23 mouse cellular contexts compared by ENCODE assay signal in genomic region chr9:22686765-22687472, GRCm38 (mm10).
A peak's percentile ranks its signal among the peaks of the same experiment; 100 is the strongest.
DNase-seq lines count a peak whose midpoint lies in the region; ATAC-seq lines count a peak whose summit lies in the region.
"Had no signal": no experiment of that assay in that cellular context is flagged by ENCODE, and none has a peak within 500 bp of the region (broad histone marks: within the 10 kb centered on the region; RNA-seq: fewer than 3 reads in every experiment).

No protein-coding gene starts in this region.

- H3K27me3 ChIP-seq in lung, embryonic 16.5 days (ENCODE audit: control insufficient read depth, insufficient read depth, low read depth, low read length), result no peaks in the 10 kb centered on the region
- no peaks in the 10 kb centered on the region for H3K27me3 ChIP-seq in embryonic facial prominence, embryonic 15.5 days
- H3K27me3 ChIP-seq: forebrain, embryonic 12.5 days; hindbrain, embryonic 15.5 days; limb, embryonic 13.5 days; liver, embryonic 15.5 days; neural tube, embryonic 15.5 days; stomach, embryonic 15.5 days had no signal

- peak; percentile 75 for ATAC-seq in lung, embryonic 16.5 days (ENCODE audit: low read depth)
- ATAC-seq in embryonic facial prominence, embryonic 15.5 days (ENCODE audit: insufficient number of reproducible peaks, low FRiP score, low TSS enrichment, low read depth), result no peak
- ATAC-seq in megakaryocyte progenitor cell, adult 5-6 weeks (replicated peaks; ENCODE audit: poor library complexity), result peak; percentile 89

- H3K4me2 ChIP-seq in lung, embryonic 16.5 days (ENCODE audit: low read depth, low read length), result peak overlapping the region; percentile 16; the same call in 1 of the 2 replicates
- H3K4me2 ChIP-seq in embryonic facial prominence, embryonic 15.5 days (replicated peaks), result no peak overlapping the region
- H3K4me2 ChIP-seq: forebrain, embryonic 12.5 days; hindbrain, embryonic 15.5 days; limb, embryonic 13.5 days; liver, embryonic 15.5 days; midbrain, embryonic 11.5 days; neural tube, embryonic 15.5 days; stomach, embryonic 15.5 days had no signal

- no peaks in the 10 kb centered on the region for H3K9me3 ChIP-seq in lung, embryonic 16.5 days (ENCODE audit: control insufficient read depth, low read length)
- no peaks in the 10 kb centered on the region for H3K9me3 ChIP-seq in embryonic facial prominence, embryonic 15.5 days (replicated peaks)
- H3K9me3 ChIP-seq: forebrain, embryonic 12.5 days; heart, embryonic 10.5 days; hindbrain, embryonic 15.5 days; limb, embryonic 13.5 days; liver, embryonic 15.5 days; neural tube, embryonic 15.5 days; stomach, embryonic 15.5 days had no signal

- H3K4me3 ChIP-seq in lung, embryonic 16.5 days (ENCODE audit: low read length), result no peak overlapping the region
- H3K4me3 ChIP-seq in embryonic facial prominence, embryonic 15.5 days (replicated peaks), result no peak overlapping the region
- H3K4me3 ChIP-seq: forebrain, embryonic 12.5 days; heart, embryonic 10.5 days; hindbrain, embryonic 15.5 days; limb, embryonic 13.5 days; liver, embryonic 15.5 days; neural tube, embryonic 15.5 days; stomach, embryonic 15.5 days had no signal

- no peak overlapping the region for H3K9ac ChIP-seq in lung, embryonic 16.5 days (ENCODE audit: low read length)
- H3K9ac ChIP-seq in embryonic facial prominence, embryonic 15.5 days, result no peak overlapping the region
- H3K9ac ChIP-seq: forebrain, embryonic 12.5 days; hindbrain, embryonic 15.5 days; limb, embryonic 13.5 days; liver, embryonic 15.5 days; neural tube, embryonic 15.5 days; stomach, embryonic 15.5 days had no signal

- no peaks in the 10 kb centered on the region for H3K36me3 ChIP-seq in lung, embryonic 16.5 days (ENCODE audit: control insufficient read depth, insufficient read depth, low read length)
- H3K36me3 ChIP-seq in embryonic facial prominence, embryonic 15.5 days, result no peaks in the 10 kb centered on the region
- H3K36me3 ChIP-seq: forebrain, embryonic 12.5 days; heart, embryonic 10.5 days; hindbrain, embryonic 15.5 days; limb, embryonic 13.5 days; liver, embryonic 15.5 days; neural tube, embryonic 15.5 days; stomach, embryonic 15.5 days had no signal

- WGBS in lung, embryonic 16.5 days, result 58% methylated on average over 6 of the region's 6 CpGs
- WGBS in embryonic facial prominence, embryonic 15.5 days, result 59% methylated on average over 6 of the region's 6 CpGs

- H3K4me1 ChIP-seq in lung, embryonic 16.5 days (replicated peaks; ENCODE audit: control insufficient read depth, insufficient read depth, low read length), result peaks cover 2% of the 10 kb centered on the region; the same call in 1 of the 2 replicates
- peaks cover 9% of the 10 kb centered on the region for H3K4me1 ChIP-seq in embryonic facial prominence, embryonic 15.5 days
- H3K4me1 ChIP-seq: heart, embryonic 10.5 days; hindbrain, embryonic 15.5 days; liver, embryonic 15.5 days; stomach, embryonic 15.5 days had no signal

- no peak for DNase-seq in lung, adult 18-20 months
- peak; percentile 18 for DNase-seq in adipocyte (ENCODE audit: low spot score)
- no peak for DNase-seq in retina, embryonic 14.5 days (ENCODE audit: low spot score)
- DNase-seq in embryo, embryonic 11 days, result no peak
- DNase-seq: adrenal gland, postnatal 36 days; cerebellum, adult 11 months; cerebellum, adult 9-11 months; heart, postnatal 4 days; kidney, adult 2 months; layer of hippocampus, adult 9-11 months; thymus, postnatal 36 days had no signal

- H3K27ac ChIP-seq in lung, embryonic 16.5 days (ENCODE audit: low read length), result peak overlapping the region; percentile 66
- H3K27ac ChIP-seq in embryonic facial prominence, embryonic 15.5 days (replicated peaks), result 0 out of 2 replicates have a peak overlapping the region, but pooled peaks have one; percentile 17
- H3K27ac ChIP-seq: forebrain, embryonic 12.5 days; heart, embryonic 10.5 days; hindbrain, embryonic 15.5 days; kidney, postnatal 0 days; limb, embryonic 13.5 days; liver, embryonic 15.5 days; neural tube, embryonic 15.5 days; stomach, embryonic 15.5 days had no signal
